Mouse (Mus musculus) intestine, embryonic 14.5 days (tissue): ENCODE measurements around the gene Rab11fip4. TPM values are rescaled to one million over a fixed set of nuclear protein-coding genes. Genes with fewer than 3 reads are reported as not detected.

Experiments used
- ATAC-seq: fragments of 200-750 bp; cut with Nextera tagmentation; replicated peaks from 2 replicates; pipeline ENCODE4 v1.8.0; 2017; ENCODE audit warnings: low read depth, moderate number of reproducible peaks, moderate TSS enrichment, moderate library complexity; ENCODE audit not compliant: low FRiP score, low TSS enrichment
- DNase-seq: peaks from one replicate; pipeline ENCODE4 v3.0.0-alpha.2; 2018; ENCODE audit warnings: low spot score
- H3K27ac ChIP-seq: fragments of 300-500 bp; sonication (generic); 2 replicates; pipeline ENCODE4 v1.5.1; 2014; ENCODE audit warnings: low read depth, mild to moderate bottlenecking, control low read depth
- H3K27me3 ChIP-seq: fragments of 300-500 bp; sonication (generic); replicated peaks from 2 replicates; pipeline ENCODE4 v1.6.1; 2014; ENCODE audit warnings: low read length, control low read depth; ENCODE audit not compliant: control insufficient read depth, insufficient read depth
- H3K36me3 ChIP-seq: fragments of 300-500 bp; sonication (generic); 2 replicates; pipeline ENCODE4 v1.6.1; 2014; ENCODE audit warnings: low read length, control low read depth; ENCODE audit not compliant: control insufficient read depth, insufficient read depth
- H3K4me1 ChIP-seq: fragments of 300-500 bp; sonication (generic); replicated peaks from 2 replicates; pipeline ENCODE4 v1.6.1; 2014; ENCODE audit warnings: low read length, control low read depth, mixed read lengths; ENCODE audit not compliant: control insufficient read depth, insufficient read depth
- H3K4me2 ChIP-seq: fragments of 300-500 bp; sonication (generic); 2 replicates; pipeline ENCODE4 v1.6.1; 2014; ENCODE audit warnings: low read length
- H3K4me3 ChIP-seq: fragments of 300-500 bp; sonication (generic); 2 replicates; pipeline ENCODE4 v1.5.1; 2014; ENCODE audit warnings: low read depth, low read length, control low read depth, mixed read lengths
- H3K9ac ChIP-seq: fragments of 300-500 bp; sonication (generic); 2 replicates; pipeline ENCODE4 v1.6.1; 2014; ENCODE audit warnings: mild to moderate bottlenecking, low read length
- H3K9me3 ChIP-seq: fragments of 300-500 bp; sonication (generic); 2 replicates; pipeline ENCODE4 v1.6.1; 2016; ENCODE audit warnings: low read length, control low read depth; ENCODE audit not compliant: control insufficient read depth
- WGBS: fragments of 180-500 bp; shearing (Covaris S2); extraction: QIAGEN DNeasy Blood & Tissue Kit; methylation state at CpG from one replicate; pipeline ENCODE4 v1.1.7; 2014; 5-methylcytosine and 5-hydroxymethylcytosine counted together
- polyA plus RNA-seq: library from polyadenylated mRNA; unstranded; fragments of >200 nt; fragmentation: Nextera tagmentation; extraction: Ambion mirVana; gene quantifications from 2 replicates; pipeline ENCODE4 v1.2.1, GENCODE M21; 2014

The Rab11fip4 gene
- polyA plus RNA-seq, 1 experiment from 2014 or later, result 1.5 TPM

DNA sequence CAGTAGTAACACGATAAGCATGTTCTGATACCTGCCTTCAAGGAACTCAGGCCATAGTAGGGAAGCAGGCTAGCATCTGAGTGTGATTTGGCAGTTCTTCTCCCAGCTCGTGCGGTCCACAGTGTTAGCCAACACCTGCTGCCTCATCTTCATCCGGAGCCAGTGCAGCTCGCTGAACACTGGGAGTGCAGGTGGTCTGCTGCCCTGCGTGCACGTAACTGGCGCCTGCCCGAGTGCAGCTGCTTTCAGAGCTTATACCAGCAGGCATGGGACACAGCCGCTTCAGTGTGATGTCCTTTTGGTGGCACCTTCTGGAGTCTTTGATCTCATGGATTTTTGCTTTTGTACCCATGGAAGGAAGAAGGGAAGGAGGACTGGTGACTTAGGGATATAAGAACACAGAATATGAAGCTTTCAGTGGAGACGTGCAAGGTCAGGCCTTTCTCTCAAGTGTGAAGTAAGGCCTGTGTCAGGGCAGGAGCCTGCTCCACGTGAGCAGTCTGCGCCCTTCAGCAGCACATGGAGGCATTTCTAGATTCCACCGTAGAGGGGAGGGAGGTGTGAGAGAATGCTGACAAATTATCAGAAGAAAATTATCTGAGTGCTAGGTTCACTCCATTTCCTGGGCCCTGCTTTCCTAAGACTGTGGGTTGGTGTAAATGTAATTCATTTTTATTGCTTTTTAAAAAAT lies 15.5 kb upstream of the Rab11fip4 start:
- Histone ChIP-seq H3K27me3 (no peaks in the 10 kb centered on the region), H3K4me2 (no peak overlapping the region), H3K4me1 (no peaks in the 10 kb centered on the region), H3K4me3 (no peak overlapping the region), H3K9ac (no peak overlapping the region), H3K9me3 (no peaks in the 10 kb centered on the region), H3K27ac (no peak overlapping the region), H3K36me3 (peaks cover 57% of the 10 kb centered on the region)
- 92% methylated on average over 14 of the region's 14 CpGs for WGBS
- no peak for ATAC-seq
- DNase-seq, result no peak

DNA sequence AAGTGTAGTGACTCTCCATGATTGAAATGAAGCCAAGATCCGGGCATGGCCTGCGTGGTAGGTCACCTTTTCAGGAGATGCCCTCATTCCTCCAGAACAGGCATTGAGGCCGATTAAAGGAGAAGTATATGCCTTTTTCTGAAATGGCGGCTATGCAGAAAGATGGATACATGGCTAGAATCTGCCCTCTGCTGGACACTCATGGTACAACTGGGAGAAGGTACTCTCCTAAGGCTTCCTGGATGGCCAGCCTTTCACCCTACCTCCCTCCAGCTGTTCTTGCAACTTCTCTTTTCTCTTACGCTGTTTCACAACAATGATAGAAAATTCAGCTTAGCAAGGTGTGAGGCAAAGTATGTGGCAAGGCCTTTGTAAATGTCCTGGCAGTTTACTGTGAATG lies 13.3 kb upstream of the Rab11fip4 start:
- 55% methylated on average over 5 of the region's 5 CpGs for WGBS
- ATAC-seq, result no peak

DNA sequence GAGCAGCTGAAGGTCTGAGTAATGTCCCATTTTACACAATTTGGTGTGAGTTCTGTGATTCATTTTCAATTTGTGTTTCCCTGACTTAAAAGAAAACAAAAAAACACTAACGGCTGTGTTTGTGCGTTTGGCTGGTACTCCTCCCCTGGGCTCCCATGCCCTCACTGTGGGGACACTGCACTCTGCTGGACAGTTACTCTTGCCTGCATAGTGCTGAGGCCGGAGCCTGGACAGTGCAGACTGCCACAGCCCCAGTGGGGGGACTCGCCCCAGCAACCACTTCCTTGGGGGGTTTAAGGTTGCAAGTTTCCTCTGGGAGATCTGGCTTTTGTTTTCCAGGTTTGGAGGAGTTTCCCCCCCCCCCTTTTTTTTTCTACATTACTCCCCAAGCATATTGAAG lies 10.4 kb upstream of the Rab11fip4 start:
- no peak overlapping the region for H3K27ac ChIP-seq
- no peaks in the 10 kb centered on the region for H3K9me3 ChIP-seq
- WGBS, result 53% methylated on average over 4 of the region's 4 CpGs
- no peak for ATAC-seq
- DNase-seq, result no peak
- no peak overlapping the region for H3K4me3 ChIP-seq
- H3K9ac ChIP-seq, result no peak overlapping the region
- H3K4me1 ChIP-seq, result no peaks in the 10 kb centered on the region
- no peaks in the 10 kb centered on the region for H3K27me3 ChIP-seq
- no peak overlapping the region for H3K4me2 ChIP-seq
- peaks cover 25% of the 10 kb centered on the region for H3K36me3 ChIP-seq

More for the DNA sequence above, 13.3 kb upstream of the Rab11fip4 start:
- Histone ChIP-seq H3K9ac (no peak overlapping the region), H3K4me1 (no peaks in the 10 kb centered on the region), H3K4me2 (no peak overlapping the region), H3K27me3 (no peaks in the 10 kb centered on the region), H3K27ac (no peak overlapping the region), H3K36me3 (peaks cover 46% of the 10 kb centered on the region), H3K4me3 (no peak overlapping the region), H3K9me3 (no peaks in the 10 kb centered on the region)
- peak; percentile 83 for DNase-seq

DNA sequence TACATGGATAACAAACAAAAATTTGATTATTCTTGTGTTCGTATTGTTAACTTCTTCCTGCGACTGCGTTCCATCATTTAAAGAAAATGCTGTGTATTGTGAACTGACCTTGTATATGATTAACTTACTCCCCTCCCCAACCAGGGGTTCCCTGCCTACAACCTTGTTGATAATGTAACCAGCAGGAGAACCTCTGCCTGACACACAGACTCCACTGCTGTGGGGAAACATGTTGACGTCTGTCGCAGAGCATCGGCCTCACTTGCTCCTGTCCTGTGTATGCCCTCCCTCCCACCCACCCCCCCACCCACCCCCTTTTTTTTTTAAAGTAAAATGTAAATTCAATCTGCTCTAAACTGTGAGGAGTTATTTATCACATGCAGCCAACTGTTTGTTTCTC lies 9.8 kb upstream of the Rab11fip4 start:
- no peak overlapping the region for H3K9ac ChIP-seq
- no peak overlapping the region for H3K4me3 ChIP-seq
- H3K36me3 ChIP-seq, result peaks cover 24% of the 10 kb centered on the region
- no peaks in the 10 kb centered on the region for H3K27me3 ChIP-seq
- H3K4me1 ChIP-seq, result no peaks in the 10 kb centered on the region
- H3K27ac ChIP-seq, result no peak overlapping the region
- H3K9me3 ChIP-seq, result no peaks in the 10 kb centered on the region
- no peak for ATAC-seq
- no peak for DNase-seq
- no peak overlapping the region for H3K4me2 ChIP-seq
- 65% methylated on average over 6 of the region's 6 CpGs for WGBS

DNA sequence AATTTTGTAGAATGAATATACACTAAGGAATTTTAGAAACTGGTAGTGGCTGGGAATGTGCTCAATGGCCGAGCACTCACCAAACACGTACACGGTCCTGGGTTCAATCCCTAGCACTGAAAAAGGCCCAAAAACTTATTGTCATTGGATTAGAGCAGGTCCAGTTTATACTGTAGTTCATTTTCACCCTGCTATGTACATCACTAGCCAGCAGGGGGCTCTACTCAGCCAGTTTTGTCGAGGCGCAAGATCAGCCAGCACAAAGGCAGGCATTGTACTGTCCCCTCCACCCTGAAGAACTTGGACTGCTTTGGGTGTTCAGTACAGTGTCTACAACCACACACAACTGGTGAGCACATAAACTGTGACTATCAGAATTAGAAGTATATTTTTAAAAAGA lies 6.8 kb upstream of the Rab11fip4 start:
- 10% methylated on average over 5 of the region's 5 CpGs for WGBS
- no peak overlapping the region for H3K4me2 ChIP-seq
- DNase-seq, result peak; percentile 74
- no peaks in the 10 kb centered on the region for H3K9me3 ChIP-seq
- peak; percentile 39; the same call in 1 of the 2 replicates for ATAC-seq
- peaks cover 8% of the 10 kb centered on the region for H3K27me3 ChIP-seq
- H3K4me3 ChIP-seq, result no peak overlapping the region
- H3K27ac ChIP-seq, result no peak overlapping the region
- no peak overlapping the region for H3K9ac ChIP-seq
- H3K4me1 ChIP-seq, result no peaks in the 10 kb centered on the region
- peaks cover 9% of the 10 kb centered on the region; the same call in 1 of the 2 replicates for H3K36me3 ChIP-seq

DNA sequence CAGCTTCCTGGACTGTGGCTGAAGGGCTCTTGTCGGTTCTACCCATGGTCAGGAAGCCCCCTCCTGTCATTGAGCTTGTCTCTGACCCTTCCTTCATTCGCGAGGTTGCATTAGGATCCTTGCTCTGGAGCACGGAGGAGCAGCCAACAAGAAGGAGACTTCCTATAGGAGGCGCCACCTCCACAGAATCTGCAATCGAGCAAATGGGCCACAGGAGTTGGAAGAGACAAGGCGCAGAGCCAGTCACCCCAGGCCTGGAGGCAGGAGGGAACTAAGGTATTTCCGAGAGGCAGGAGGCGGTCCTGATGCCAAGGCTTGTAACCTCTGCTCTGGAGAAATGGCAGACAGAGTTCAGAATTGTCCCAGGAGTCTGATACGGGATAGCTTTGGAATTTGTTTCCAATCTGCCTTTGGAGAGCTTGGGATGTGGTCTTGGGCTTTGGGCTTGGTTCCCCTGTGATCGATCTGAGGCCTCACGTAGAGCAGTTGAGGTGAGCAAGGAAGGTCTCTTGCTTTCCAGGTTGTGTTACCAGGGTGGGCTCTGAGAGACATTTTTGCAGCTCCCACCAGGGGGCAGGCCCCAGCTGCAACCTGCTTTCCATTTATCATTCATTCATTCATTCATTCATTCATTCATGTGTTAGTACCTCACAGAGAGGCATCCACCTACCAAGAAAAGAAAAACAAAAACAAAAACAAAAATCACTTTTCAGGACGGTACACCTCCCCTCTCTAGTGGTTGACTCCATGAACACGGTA lies 1.5 kb upstream of the Rab11fip4 start:
- peaks cover 50% of the 10 kb centered on the region for H3K27me3 ChIP-seq
- DNase-seq (no peak), ATAC-seq (no peak)

DNA sequence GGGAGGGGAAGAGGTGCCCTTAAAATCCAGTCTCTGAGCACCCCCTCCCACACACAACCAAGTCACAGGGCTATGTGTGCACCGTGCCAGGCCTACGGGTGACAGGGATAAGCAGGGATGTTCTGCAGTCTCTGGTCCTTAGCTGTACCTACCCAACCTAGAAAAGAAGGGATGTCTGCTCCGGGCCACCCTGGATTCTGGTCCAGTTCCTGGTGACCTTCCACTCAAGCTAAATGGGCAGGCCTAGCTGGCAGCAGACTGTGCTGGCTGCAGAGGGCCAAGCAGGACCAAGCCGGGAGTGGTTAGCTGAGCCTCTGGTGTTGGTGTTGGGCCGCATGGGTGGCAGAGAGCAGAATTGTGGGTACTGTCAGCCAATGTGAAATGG lies 571 bp downstream of the Rab11fip4 start:
- ATAC-seq (no peak), DNase-seq (no peak)
- H3K4me1 ChIP-seq, result peaks cover 6% of the 10 kb centered on the region; the same call in 1 of the 2 replicates
- peaks cover 50% of the 10 kb centered on the region for H3K27me3 ChIP-seq
- WGBS, result 35% methylated on average over 5 of the region's 5 CpGs
- H3K27ac ChIP-seq, result no peak overlapping the region
- peak overlapping the region; percentile 95 for H3K4me2 ChIP-seq
- H3K36me3 ChIP-seq, result no peaks in the 10 kb centered on the region
- no peaks in the 10 kb centered on the region for H3K9me3 ChIP-seq
- H3K4me3 ChIP-seq, result peak overlapping the region; percentile 53
- no peak overlapping the region for H3K9ac ChIP-seq

More for the DNA sequence above, 1.5 kb upstream of the Rab11fip4 start:
- Histone ChIP-seq H3K27ac (no peak overlapping the region), H3K9ac (no peak overlapping the region), H3K4me2 (no peak overlapping the region), H3K36me3 (no peaks in the 10 kb centered on the region), H3K4me3 (no peak overlapping the region), H3K4me1 (peaks cover 6% of the 10 kb centered on the region; the same call in 1 of the 2 replicates), H3K9me3 (no peaks in the 10 kb centered on the region)
- 51% methylated on average over 14 of the region's 14 CpGs for WGBS

DNA sequence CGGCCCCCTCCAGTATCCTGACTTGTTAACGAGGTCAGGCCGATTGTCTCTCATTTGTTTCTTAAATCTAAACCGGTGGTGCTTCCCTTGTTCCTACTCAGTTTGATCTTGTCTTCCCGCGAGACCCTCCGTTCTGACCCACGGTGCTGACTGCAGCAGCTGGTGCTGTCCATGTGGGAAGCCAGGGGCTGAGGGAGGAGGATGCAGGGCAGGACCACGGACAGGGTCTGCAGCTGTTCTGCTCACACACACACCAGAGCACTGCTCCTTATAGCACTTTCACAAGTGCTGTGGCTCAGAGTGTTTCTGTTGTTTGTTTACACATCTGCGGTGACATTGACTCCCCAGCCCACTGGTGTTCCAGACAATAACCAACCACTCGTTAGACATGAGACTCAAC lies 2.5 kb downstream of the Rab11fip4 start:
- H3K4me1 ChIP-seq, result peaks cover 6% of the 10 kb centered on the region; the same call in 1 of the 2 replicates
- H3K27ac ChIP-seq, result no peak overlapping the region
- H3K4me3 ChIP-seq, result no peak overlapping the region
- H3K9ac ChIP-seq, result no peak overlapping the region
- no peak overlapping the region for H3K4me2 ChIP-seq
- ATAC-seq (no peak), DNase-seq (peak; percentile 79)
- peaks cover 48% of the 10 kb centered on the region for H3K27me3 ChIP-seq
- no peaks in the 10 kb centered on the region for H3K36me3 ChIP-seq
- H3K9me3 ChIP-seq, result no peaks in the 10 kb centered on the region
- WGBS, result 32% methylated on average over 11 of the region's 11 CpGs
